Mouse (Mus musculus) lung, postnatal 0 days (tissue): ENCODE measurements around the gene Dchs1. TPM values are rescaled to one million over a fixed set of nuclear protein-coding genes. Genes with fewer than 3 reads are reported as not detected.

Experiments
- ATAC-seq: fragments of 200-750 bp; cut with Nextera tagmentation; 2 replicates; pipeline ENCODE4 v1.8.0; 2017; ENCODE audit warnings: moderate library complexity
- DNase-seq: peaks from one replicate; pipeline ENCODE4 v3.0.0-alpha.2; 2016; ENCODE audit warnings: low spot score
- H3K27ac ChIP-seq: fragments of 300-500 bp; sonication (generic); 2 replicates; pipeline ENCODE4 v1.5.1; 2014; ENCODE audit warnings: antibody characterized with exemption, mild to moderate bottlenecking, low read length, mixed read lengths
- H3K27me3 ChIP-seq: fragments of 300-500 bp; sonication (generic); replicated peaks from 2 replicates; pipeline ENCODE4 v1.6.1; 2014; ENCODE audit warnings: low read length, mixed read lengths; ENCODE audit not compliant: insufficient read depth
- H3K36me3 ChIP-seq: fragments of 300-500 bp; sonication (generic); 2 replicates; pipeline ENCODE4 v1.6.1; 2014; ENCODE audit warnings: low read length, mixed read lengths; ENCODE audit not compliant: insufficient read depth
- H3K4me1 ChIP-seq: fragments of 300-500 bp; sonication (generic); 2 replicates; pipeline ENCODE4 v1.6.1; 2014; ENCODE audit warnings: antibody characterized with exemption, low read depth, low read length, mixed read lengths; ENCODE audit not compliant: insufficient read depth
- H3K4me2 ChIP-seq: fragments of 300-500 bp; sonication (generic); replicated peaks from 2 replicates; pipeline ENCODE4 v1.6.1; 2014; ENCODE audit warnings: low read depth, mild to moderate bottlenecking, low read length, moderate library complexity, mixed read lengths
- H3K4me3 ChIP-seq: fragments of 300-500 bp; sonication (generic); 2 replicates; pipeline ENCODE4 v1.5.1; 2014; ENCODE audit warnings: low read depth, low read length
- H3K9ac ChIP-seq: fragments of 300-500 bp; sonication (generic); replicated peaks from 2 replicates; pipeline ENCODE4 v1.6.1; 2014; ENCODE audit warnings: low read depth, mild to moderate bottlenecking
- H3K9me3 ChIP-seq: fragments of 300-500 bp; sonication (generic); 2 replicates; pipeline ENCODE4 v1.6.1; 2016; ENCODE audit warnings: low read length, mixed read lengths
- CTCF ChIP-seq: IDR thresholded peaks from 2 replicates; pipeline ENCODE4 v1.5.1; 2016; ENCODE audit warnings: antibody characterized with exemption, mild to moderate bottlenecking
- EP300 ChIP-seq: IDR thresholded peaks from 2 replicates; pipeline ENCODE4 v1.6.1; 2016; ENCODE audit warnings: antibody characterized with exemption, mild to moderate bottlenecking, control low read depth
- WGBS: fragments of 180-500 bp; shearing (Covaris S2); extraction: QIAGEN DNeasy Blood & Tissue Kit; methylation state at CpG from one replicate; pipeline ENCODE4 v1.1.7; 2014; 5-methylcytosine and 5-hydroxymethylcytosine counted together
- polyA plus RNA-seq: library from polyadenylated mRNA; unstranded; fragments of >200 nt; fragmentation: Nextera tagmentation; extraction: Ambion mirVana; gene quantifications from 2 replicates; pipeline ENCODE4 v1.2.1, GENCODE M21; 2015

The Dchs1 gene
- polyA plus RNA-seq, 1 experiment from 2014 or later: 3.0 TPM

- Histone ChIP-seq H3K27ac (no peak overlapping the region), H3K9ac (no peak overlapping the region), H3K27me3 (no peaks in the 10 kb centered on the region), H3K36me3 (no peaks in the 10 kb centered on the region), H3K4me1 (no peaks in the 10 kb centered on the region; the same call in 1 of the 2 replicates), H3K4me2 (0 out of 2 replicates have a peak overlapping the region, but pooled peaks have one; percentile 11), H3K4me3 (no peak overlapping the region), H3K9me3 (no peaks in the 10 kb centered on the region)
- no peak for DNase-seq
- ATAC-seq: no peak
- TF ChIP-seq CTCF (no peak), EP300 (no peak)
Observed at GRCm38 (mm10) chr7:105811516-105811915, 24.1 kb upstream of the Dchs1 start.

- Histone ChIP-seq H3K9ac (peak within 1 kb of the TSS; percentile 92), H3K4me3 (peak within 1 kb of the TSS; percentile 81)
Observed at GRCm38 (mm10) chr7:105810877-105811489, 23.5 kb upstream of the Dchs1 start, which contains the start of gene Mrpl17. Gene Mrpl17 (minus strand): TSS chr7:105811099.

GRCm38 (mm10) chr7:105810280-105810876 is 22.9 kb upstream of the Dchs1 start:
- Histone ChIP-seq H3K9ac (peak overlapping the region; percentile 92), H3K27me3 (no peaks in the 10 kb centered on the region), H3K36me3 (no peaks in the 10 kb centered on the region), H3K27ac (peak overlapping the region; percentile 85), H3K9me3 (no peaks in the 10 kb centered on the region), H3K4me2 (peak overlapping the region; percentile 91), H3K4me3 (peak overlapping the region; percentile 81), H3K4me1 (no peaks in the 10 kb centered on the region; the same call in 1 of the 2 replicates)
- ATAC-seq (peak; percentile 33), DNase-seq (peak; percentile 20)
- WGBS: 1% methylated on average over 37 of the region's 37 CpGs
- TF ChIP-seq CTCF (no peak), EP300 (no peak)

More at GRCm38 (mm10) chr7:105810877-105811489, 23.5 kb upstream of the Dchs1 start, which contains the start of gene Mrpl17:
- H3K27ac ChIP-seq: peak within 1 kb of the TSS; percentile 85
- no peaks in the 10 kb centered on the region for H3K9me3 ChIP-seq
- TF ChIP-seq CTCF (peak; percentile 96), EP300 (no peak)
- ATAC-seq: peak; percentile 98
- no peaks in the 10 kb centered on the region for H3K27me3 ChIP-seq
- DNase-seq: peak; percentile 99
- 1% methylated on average over 51 of the region's 52 CpGs for WGBS
- H3K36me3 ChIP-seq: no peaks in the 10 kb centered on the region
- H3K4me1 ChIP-seq: no peaks in the 10 kb centered on the region; the same call in 1 of the 2 replicates
- H3K4me2 ChIP-seq: peak within 1 kb of the TSS; percentile 91

- no peak overlapping the region for H3K27ac ChIP-seq
- WGBS: 65% methylated on average over 7 of the region's 7 CpGs
Observed at GRCm38 (mm10) chr7:105809836-105810235, 22.4 kb upstream of the Dchs1 start.

GRCm38 (mm10) chr7:105808385-105808784 is 20.9 kb upstream of the Dchs1 start:
- WGBS: 65% methylated on average over 1 of the region's 1 CpGs
- H3K4me2 ChIP-seq: no peak overlapping the region
- no peaks in the 10 kb centered on the region for H3K9me3 ChIP-seq
- DNase-seq (peak; percentile 67), ATAC-seq (peak; percentile 3; the same call in 1 of the 2 replicates)
- H3K9ac ChIP-seq: no peak overlapping the region
- peak; percentile 95 for TF ChIP-seq EP300
- TF ChIP-seq CTCF: no peak
- no peak overlapping the region for H3K4me3 ChIP-seq
- no peaks in the 10 kb centered on the region; the same call in 1 of the 2 replicates for H3K4me1 ChIP-seq
- no peaks in the 10 kb centered on the region for H3K27me3 ChIP-seq
- no peak overlapping the region for H3K27ac ChIP-seq
- H3K36me3 ChIP-seq: no peaks in the 10 kb centered on the region

More at GRCm38 (mm10) chr7:105809836-105810235, 22.4 kb upstream of the Dchs1 start:
- H3K4me3 ChIP-seq: peak overlapping the region; percentile 81
- no peaks in the 10 kb centered on the region for H3K36me3 ChIP-seq
- no peak for TF ChIP-seq CTCF
- no peak for TF ChIP-seq EP300
- no peaks in the 10 kb centered on the region; the same call in 1 of the 2 replicates for H3K4me1 ChIP-seq
- H3K4me2 ChIP-seq: peak overlapping the region; percentile 91
- ATAC-seq (no peak), DNase-seq (peak; percentile 18)
- H3K9ac ChIP-seq: peak overlapping the region; percentile 92
- H3K9me3 ChIP-seq: no peaks in the 10 kb centered on the region
- no peaks in the 10 kb centered on the region for H3K27me3 ChIP-seq

GRCm38 (mm10) chr7:105806716-105807115 is 19.3 kb upstream of the Dchs1 start:
- Histone ChIP-seq H3K4me1 (no peaks in the 10 kb centered on the region; the same call in 1 of the 2 replicates), H3K27ac (no peak overlapping the region), H3K4me3 (no peak overlapping the region), H3K9me3 (no peaks in the 10 kb centered on the region), H3K27me3 (no peaks in the 10 kb centered on the region), H3K9ac (no peak overlapping the region), H3K36me3 (no peaks in the 10 kb centered on the region), H3K4me2 (no peak overlapping the region)
- ATAC-seq (no peak), DNase-seq (no peak)
- TF ChIP-seq CTCF: no peak
- TF ChIP-seq EP300: no peak
- WGBS: 47% methylated on average over 2 of the region's 2 CpGs
